18 mouse cellular contexts compared by ENCODE assay signal in genomic region chr3:151879981-151880380, GRCm38 (mm10). TPM values are rescaled to one million over a fixed set of nuclear protein-coding genes. Genes with fewer than 3 reads are reported as not detected.
"Had no signal": no experiment of that assay in that cellular context is flagged by ENCODE, and none has a peak within 500 bp of the region (broad histone marks: within the 10 kb centered on the region; RNA-seq: fewer than 3 reads in every experiment).

No protein-coding gene starts in this region.

- H3K4me2 ChIP-seq: limb, embryonic 13.5 days; liver, embryonic 12.5 days; lung, embryonic 14.5 days; midbrain, embryonic 15.5 days; neural tube, embryonic 12.5 days had no signal

- ATAC-seq: inflammation-experienced regulatory T-cells, adult 6 months; intestine, postnatal 0 days; liver, embryonic 12.5 days; midbrain, embryonic 15.5 days had no signal

- H3K9ac ChIP-seq: limb, embryonic 13.5 days; liver, embryonic 12.5 days; lung, embryonic 14.5 days; midbrain, embryonic 15.5 days; neural tube, embryonic 12.5 days had no signal

- H3K27ac ChIP-seq: limb, embryonic 13.5 days; liver, embryonic 12.5 days; midbrain, embryonic 10.5 days; midbrain, embryonic 15.5 days; neural tube, embryonic 12.5 days had no signal

- H3K4me1 ChIP-seq: liver, embryonic 12.5 days; midbrain, embryonic 10.5 days; midbrain, embryonic 15.5 days; neural tube, embryonic 12.5 days had no signal

- H3K27me3 ChIP-seq: limb, embryonic 13.5 days; liver, embryonic 12.5 days; midbrain, embryonic 15.5 days; neural tube, embryonic 12.5 days had no signal

- H3K9me3 ChIP-seq: liver, embryonic 12.5 days; midbrain, embryonic 10.5 days; midbrain, embryonic 15.5 days; neural tube, embryonic 12.5 days had no signal

- H3K36me3 ChIP-seq: limb, embryonic 13.5 days; liver, embryonic 12.5 days; midbrain, embryonic 10.5 days; midbrain, embryonic 15.5 days; neural tube, embryonic 12.5 days had no signal

- H3K4me3 ChIP-seq: limb, embryonic 13.5 days; liver, embryonic 12.5 days; midbrain, embryonic 10.5 days; midbrain, embryonic 15.5 days; neural tube, embryonic 12.5 days had no signal

- DNase-seq: left cerebral cortex, postnatal 4 days; lung, embryonic 14.5 days; lung, postnatal 10 days; lung, postnatal 4 days; retina, postnatal 1 day; right cerebral cortex, postnatal 4 days; spleen, adult 18-20 months; thymus, adult 2 months; thymus, postnatal 25 days had no signal

RNA-seq across cellular contexts. Expression of gene Ptgfr, which starts 42.6 kb away (rescaled TPM):
- total RNA-seq: monocyte, adult 5-6 weeks; neutrophil, adult 5-6 weeks had no signal
- polyA plus RNA-seq: inflammation-experienced regulatory T-cells, adult 6 months had no signal
